In genomic region chr8:81806797-81807196, GRCm38 (mm10) we compare ENCODE assay signal across 8 mouse cellular contexts.
DNase-seq lines count a peak whose midpoint lies in the region; ATAC-seq and TF ChIP-seq lines count a peak whose summit lies in the region.

No protein-coding gene starts in this region.

- no peak overlapping the region for H3K4me3 ChIP-seq in forebrain, embryonic 12.5 days (replicated peaks)
- no peak overlapping the region for H3K4me3 ChIP-seq in heart, postnatal 0 days (ENCODE audit: low read depth, low read length)
- H3K4me3 ChIP-seq in liver, embryonic 15.5 days (replicated peaks): no peak overlapping the region
- no peak overlapping the region for H3K4me3 ChIP-seq in neural tube, embryonic 12.5 days
- H3K4me3 ChIP-seq in stomach, postnatal 0 days (ENCODE audit: low read depth, low read length): no peak overlapping the region

- H3K4me1 ChIP-seq in forebrain, embryonic 12.5 days: peaks cover under 1% of the 10 kb centered on the region; the same call in 1 of the 2 replicates
- H3K4me1 ChIP-seq in heart, postnatal 0 days (ENCODE audit: control insufficient read depth, insufficient read depth): no peaks in the 10 kb centered on the region
- no peaks in the 10 kb centered on the region for H3K4me1 ChIP-seq in liver, embryonic 15.5 days (replicated peaks)
- no peaks in the 10 kb centered on the region for H3K4me1 ChIP-seq in neural tube, embryonic 12.5 days
- H3K4me1 ChIP-seq in stomach, postnatal 0 days (replicated peaks; ENCODE audit: control insufficient read depth, insufficient read depth): no peaks in the 10 kb centered on the region

- TF ChIP-seq EP300 in heart, postnatal 0 days (IDR thresholded peaks at IDR 0.05; ENCODE audit: low read depth): no peak
- TF ChIP-seq EP300 in stomach, postnatal 0 days (optimal IDR thresholded peaks at IDR 0.05): no peak

- no peaks in the 10 kb centered on the region for H3K27me3 ChIP-seq in forebrain, embryonic 12.5 days
- H3K27me3 ChIP-seq in heart, postnatal 0 days (ENCODE audit: control insufficient read depth, insufficient read depth, low read length): no peaks in the 10 kb centered on the region
- H3K27me3 ChIP-seq in liver, embryonic 15.5 days: no peaks in the 10 kb centered on the region
- H3K27me3 ChIP-seq in neural tube, embryonic 12.5 days (replicated peaks): no peaks in the 10 kb centered on the region
- H3K27me3 ChIP-seq in stomach, postnatal 0 days (ENCODE audit: control insufficient read depth, insufficient read depth, low read length): no peaks in the 10 kb centered on the region

- DNase-seq in ES-CJ7 (ENCODE audit: low read depth, low spot score): peak; percentile 71
- peak; percentile 28 for DNase-seq in c-Kit-negative CD71-positive TER-119-positive erythroid progenitor cells, embryonic 14.5 days (ENCODE audit: low read depth, low spot score)
- DNase-seq in heart, postnatal 0 days (ENCODE audit: low spot score): peak; percentile 89
- peak; percentile 77 for DNase-seq in kidney, postnatal 14 days
- DNase-seq in stomach, postnatal 0 days (ENCODE audit: low spot score): peak; percentile 70

- H3K4me2 ChIP-seq in forebrain, embryonic 12.5 days: no peak overlapping the region
- no peak overlapping the region for H3K4me2 ChIP-seq in heart, postnatal 0 days (ENCODE audit: low read depth, low read length)
- no peak overlapping the region for H3K4me2 ChIP-seq in liver, embryonic 15.5 days
- H3K4me2 ChIP-seq in neural tube, embryonic 12.5 days (replicated peaks): no peak overlapping the region
- no peak overlapping the region for H3K4me2 ChIP-seq in stomach, postnatal 0 days (replicated peaks; ENCODE audit: low read depth)

- peak; percentile 95 for TF ChIP-seq CTCF in heart, postnatal 0 days (IDR thresholded peaks at IDR 0.05; ENCODE audit: low read depth)
- TF ChIP-seq CTCF in stomach, postnatal 0 days (IDR thresholded peaks at IDR 0.05; ENCODE audit: low read depth): peak; percentile 96

- H3K9me3 ChIP-seq in forebrain, embryonic 12.5 days: no peaks in the 10 kb centered on the region
- H3K9me3 ChIP-seq in heart, postnatal 0 days (replicated peaks; ENCODE audit: control insufficient read depth, low read length): no peaks in the 10 kb centered on the region
- no peaks in the 10 kb centered on the region for H3K9me3 ChIP-seq in liver, embryonic 15.5 days (replicated peaks)
- no peaks in the 10 kb centered on the region for H3K9me3 ChIP-seq in neural tube, embryonic 12.5 days
- H3K9me3 ChIP-seq in stomach, postnatal 0 days (ENCODE audit: control insufficient read depth, low read length): no peaks in the 10 kb centered on the region

- no peak overlapping the region for H3K27ac ChIP-seq in forebrain, embryonic 12.5 days
- H3K27ac ChIP-seq in heart, postnatal 0 days (ENCODE audit: low read depth): no peak overlapping the region
- H3K27ac ChIP-seq in liver, embryonic 15.5 days (replicated peaks): no peak overlapping the region
- H3K27ac ChIP-seq in neural tube, embryonic 12.5 days: no peak overlapping the region
- H3K27ac ChIP-seq in stomach, postnatal 0 days (replicated peaks): no peak overlapping the region

- ATAC-seq in forebrain, embryonic 12.5 days (ENCODE audit: low FRiP score): peak; percentile 82
- ATAC-seq in heart, postnatal 0 days (ENCODE audit: insufficient read depth, low read depth): peak; percentile 89
- peak; percentile 58; the same call in 1 of the 2 replicates for ATAC-seq in liver, embryonic 15.5 days (ENCODE audit: insufficient read depth)
- ATAC-seq in neural tube, embryonic 12.5 days (ENCODE audit: low FRiP score, low read depth): peak; percentile 82; the same call in 1 of the 2 replicates
- peak; percentile 77; the same call in 1 of the 2 replicates for ATAC-seq in stomach, postnatal 0 days (ENCODE audit: low FRiP score, low TSS enrichment)

- no peaks in the 10 kb centered on the region for H3K36me3 ChIP-seq in forebrain, embryonic 12.5 days (replicated peaks)
- H3K36me3 ChIP-seq in heart, postnatal 0 days (replicated peaks; ENCODE audit: control insufficient read depth, insufficient read depth, low read length): no peaks in the 10 kb centered on the region
- H3K36me3 ChIP-seq in liver, embryonic 15.5 days (replicated peaks): no peaks in the 10 kb centered on the region
- H3K36me3 ChIP-seq in neural tube, embryonic 12.5 days: no peaks in the 10 kb centered on the region
- H3K36me3 ChIP-seq in stomach, postnatal 0 days (ENCODE audit: control insufficient read depth, insufficient read depth, low read length): no peaks in the 10 kb centered on the region

- H3K9ac ChIP-seq in forebrain, embryonic 12.5 days: no peak overlapping the region
- no peak overlapping the region for H3K9ac ChIP-seq in heart, postnatal 0 days (replicated peaks; ENCODE audit: low read depth, low read length)
- no peak overlapping the region for H3K9ac ChIP-seq in liver, embryonic 15.5 days
- no peak overlapping the region for H3K9ac ChIP-seq in neural tube, embryonic 12.5 days
- no peak overlapping the region for H3K9ac ChIP-seq in stomach, postnatal 0 days (ENCODE audit: low read length)

Comparison
In these comparisons a context has a peak if more than half of its experiments do, and no peak if none do; other contexts are left out.
1. DNase-seq: peak in every context shown above with its lines; median percentile 89 in heart, postnatal 0 days; 77 in kidney, postnatal 14 days; 71 in ES-CJ7; 70 in stomach, postnatal 0 days; 28 in c-Kit-negative CD71-positive TER-119-positive erythroid progenitor cells, embryonic 14.5 days.